Mouse (Mus musculus): ENCODE data around the gene Fgfr2.

- TF ChIP-seq CEBPB (IDR thresholded peaks at IDR 0.05; ENCODE audit: low read depth): no peak
- no peak for TF ChIP-seq CTCF (IDR thresholded peaks at IDR 0.05; ENCODE audit: control insufficient read depth, insufficient read depth, insufficient read length)
- no peak for TF ChIP-seq USF1 (IDR thresholded peaks at IDR 0.05; ENCODE audit: low read depth)
- TF ChIP-seq FOSL1 (IDR thresholded peaks at IDR 0.05; ENCODE audit: insufficient read depth, low read length, poor library complexity, severe bottlenecking): no peak
- no peak for TF ChIP-seq MAX (IDR thresholded peaks at IDR 0.05)
- TF ChIP-seq MYOG (IDR thresholded peaks at IDR 0.05; ENCODE audit: control insufficient read depth, extremely low read depth, insufficient read length): no peak
- TF ChIP-seq MYOD1 (IDR thresholded peaks at IDR 0.05; ENCODE audit: control insufficient read depth, insufficient read length, low read depth): no peak
Observed at GRCm38 (mm10) chr7:130535174-130535573, 2588.0 kb downstream of the Fgfr2 start.
